Mouse (Mus musculus): ENCODE measurements around the gene Sirt7.

DNA sequence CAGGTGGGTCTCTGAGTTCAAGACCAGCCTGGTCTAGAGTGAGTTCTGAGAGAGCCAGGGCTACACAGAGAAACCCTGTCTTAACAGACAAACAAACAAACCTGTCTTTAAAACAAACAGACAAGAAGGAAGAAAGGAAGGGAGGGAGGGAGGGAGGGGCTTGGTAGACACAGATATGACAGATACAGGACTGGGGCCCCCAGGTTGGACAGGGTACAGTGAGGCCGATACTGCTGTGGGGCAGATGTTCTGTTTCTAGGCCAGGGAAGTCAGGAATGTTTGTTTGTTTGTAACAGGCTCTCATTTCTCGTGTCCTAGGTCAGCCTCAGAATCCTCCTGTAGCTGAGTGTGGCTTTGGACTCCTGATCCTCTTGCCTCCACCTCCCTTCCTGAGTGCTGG, 21.5 kb downstream of the Sirt7 start:
- TF ChIP-seq POLR2A (IDR thresholded peaks at IDR 0.05; ENCODE audit: extremely low read depth, insufficient read depth, low read length) (no peak), CTCF (IDR thresholded peaks at IDR 0.05; ENCODE audit: low read depth, low read length) (no peak)
